In genomic region chr4:25035158-25035791, GRCm38 (mm10) we compare ENCODE assay signal across 10 mouse cellular contexts.
DNase-seq lines count a peak whose midpoint lies in the region; TF ChIP-seq lines count a peak whose summit lies in the region.
"Had no signal": no experiment of that assay in that cellular context is flagged by ENCODE, and none has a peak within 500 bp of the region (broad histone marks: within the 10 kb centered on the region; RNA-seq: fewer than 3 reads in every experiment).

No protein-coding gene starts in this region.

- no peaks in the 10 kb centered on the region for H3K4me1 ChIP-seq in liver, adult 2 months (ENCODE audit: control insufficient read depth, insufficient read depth, low read length)
- H3K4me1 ChIP-seq: neural tube, embryonic 12.5 days had no signal

- H3K4me3 ChIP-seq in liver, adult 2 months (ENCODE audit: insufficient read depth, low read depth, low read length) = no peak overlapping the region
- H3K4me3 ChIP-seq: neural tube, embryonic 12.5 days had no signal

- peak; percentile 49 for DNase-seq in adrenal gland, postnatal 10 days
- no peak for DNase-seq in adrenal gland, adult 18-20 months (ENCODE audit: low spot score in 2 of 2)
- DNase-seq in liver, adult 2 months (ENCODE audit: extremely low read depth, low read depth, low spot score) = no peak
- DNase-seq in liver (no peak), ZHBTc4 (ENCODE audit: low read depth, low spot score) (peak; percentile 26)
- DNase-seq in kidney, postnatal 36 days = peak; percentile 6 to 19
- DNase-seq in spleen, postnatal 14 days (ENCODE audit: low spot score in 2 of 2) = no peak
- DNase-seq in gastrocnemius, adult 8-10 months (ENCODE audit: low spot score in 2 of 2) = no peak
- DNase-seq: layer of hippocampus, postnatal 36 days had no signal

- H3K27ac ChIP-seq in liver, adult 2 months (replicated peaks; ENCODE audit: insufficient read depth, low read depth, low read length) = no peak overlapping the region
- H3K27ac ChIP-seq: neural tube, embryonic 12.5 days had no signal

- no peaks in the 10 kb centered on the region for H3K79me2 ChIP-seq in liver, adult 2 months (ENCODE audit: control insufficient read depth, insufficient read depth, low read length)

- H3K36me3 ChIP-seq in liver, adult 2 months (ENCODE audit: control insufficient read depth, insufficient read depth, low read length) = no peaks in the 10 kb centered on the region
- H3K36me3 ChIP-seq: neural tube, embryonic 12.5 days had no signal

- no peaks in the 10 kb centered on the region for H3K27me3 ChIP-seq in liver, adult 2 months (ENCODE audit: control insufficient read depth, insufficient read depth, low read length)
- H3K27me3 ChIP-seq: neural tube, embryonic 12.5 days had no signal

- TF ChIP-seq POLR2A in liver, adult 2 months (IDR thresholded peaks at IDR 0.05; ENCODE audit: extremely low read depth, insufficient read depth, low read length) = no peak

- 26% methylated on average over 6 of the region's 6 CpGs for WGBS in liver, adult 2 months

- TF ChIP-seq CTCF in liver, adult 2 months (IDR thresholded peaks at IDR 0.05; ENCODE audit: low read depth, low read length) = peak; percentile 8; the same call in 1 of the 2 replicates

- no peak overlapping the region for H3K9ac ChIP-seq in liver, adult 2 months (ENCODE audit: low read depth, low read length)
- H3K9ac ChIP-seq: neural tube, embryonic 12.5 days had no signal

Comparison
In these comparisons a context has a peak if more than half of its experiments do, and no peak if none do; other contexts are left out.
1. DNase-seq: peak in adrenal gland, postnatal 10 days (single experiment), ZHBTc4 (single experiment) and kidney, postnatal 36 days (2 of 2); none in adrenal gland, adult 18-20 months (0 of 2), liver, adult 2 months (single experiment), liver (single experiment), spleen, postnatal 14 days (0 of 2) and gastrocnemius, adult 8-10 months (0 of 2).